Mouse (Mus musculus): ENCODE data around the gene Chst15. TPM values are rescaled to one million over a fixed set of nuclear protein-coding genes. Genes with fewer than 3 reads are reported as not detected.

The Chst15 gene
- polyA plus RNA-seq, 1 experiment from 2014 or later: 21.2 TPM

DNA sequence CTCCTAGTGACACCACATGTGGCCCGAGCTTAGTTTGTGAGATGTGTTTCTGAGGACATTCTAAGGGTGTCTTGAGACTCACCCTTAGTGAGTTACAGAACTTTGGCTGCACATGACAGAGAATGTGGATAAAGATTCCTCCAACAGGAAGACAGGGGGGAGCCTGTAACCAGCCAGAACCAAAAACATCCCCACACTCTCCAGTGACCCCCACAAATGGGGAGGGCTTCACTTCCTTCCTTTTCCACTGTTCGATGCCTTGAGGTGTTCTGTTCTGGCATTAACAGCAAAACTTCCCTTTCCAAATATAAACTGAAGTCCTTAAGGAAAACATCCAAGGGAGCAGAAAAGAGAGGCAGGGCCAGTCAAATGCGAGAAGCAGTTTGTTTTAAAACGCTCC is 79.8 kb downstream of the Chst15 start:
- Histone ChIP-seq H3K4me3 (replicated peaks) (no peak overlapping the region), H3K4me2 (no peak overlapping the region), H3K9ac (replicated peaks) (no peak overlapping the region), H3K36me3 (peaks cover 51% of the 10 kb centered on the region), H3K27ac (no peak overlapping the region), H3K27me3 (no peaks in the 10 kb centered on the region), H3K4me1 (replicated peaks) (peaks cover 3% of the 10 kb centered on the region; the same call in 1 of the 2 replicates), H3K9me3 (no peaks in the 10 kb centered on the region)
- ATAC-seq (ENCODE audit: insufficient number of reproducible peaks, insufficient read depth, low FRiP score, low TSS enrichment, low read depth): no peak
- 80% methylated on average over 4 of the region's 4 CpGs for WGBS

- Histone ChIP-seq H3K36me3 (peaks cover 47% of the 10 kb centered on the region), H3K9me3 (no peaks in the 10 kb centered on the region), H3K9ac (replicated peaks) (no peak overlapping the region), H3K27ac (no peak overlapping the region), H3K4me2 (no peak overlapping the region), H3K27me3 (no peaks in the 10 kb centered on the region), H3K4me3 (replicated peaks) (no peak overlapping the region), H3K4me1 (replicated peaks) (peaks cover 3% of the 10 kb centered on the region; the same call in 1 of the 2 replicates)
- ATAC-seq (ENCODE audit: insufficient number of reproducible peaks, insufficient read depth, low FRiP score, low TSS enrichment, low read depth): no peak
- WGBS: 75% methylated on average over 8 of the region's 8 CpGs
Measured at GRCm38 (mm10) chr7:132236789-132237188, 80.2 kb downstream of the Chst15 start.

DNA sequence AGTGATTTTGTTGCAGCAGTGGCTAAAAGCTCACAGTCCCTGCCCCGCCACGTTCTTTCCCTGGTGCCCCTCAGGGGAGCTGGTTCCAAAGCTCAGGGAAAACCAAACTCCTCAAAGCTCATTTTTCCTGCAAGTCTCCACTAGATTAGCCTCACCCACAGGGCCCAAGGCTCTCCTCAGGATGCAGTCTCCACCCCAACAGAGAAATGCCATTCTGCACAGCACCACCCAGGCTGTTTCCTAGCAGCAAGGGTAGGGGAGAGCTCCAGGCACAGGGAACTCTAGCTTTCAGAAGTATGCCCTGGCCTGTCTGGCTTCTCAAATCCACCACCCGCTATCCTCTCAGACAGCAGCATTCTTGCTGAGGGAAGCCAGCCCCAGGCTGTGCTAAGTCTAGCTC is 82.8 kb downstream of the Chst15 start:
- 0 out of 2 replicates have a peak overlapping the region, but pooled peaks have one; percentile 4 for H3K27ac ChIP-seq
- H3K4me3 ChIP-seq (replicated peaks): no peak overlapping the region
- no peaks in the 10 kb centered on the region for H3K9me3 ChIP-seq
- H3K4me2 ChIP-seq: no peak overlapping the region
- no peak overlapping the region for H3K9ac ChIP-seq (replicated peaks)
- no peaks in the 10 kb centered on the region for H3K27me3 ChIP-seq
- WGBS: 71% methylated on average over 3 of the region's 3 CpGs
- ATAC-seq (ENCODE audit: insufficient number of reproducible peaks, insufficient read depth, low FRiP score, low TSS enrichment, low read depth): no peak
- peaks cover 3% of the 10 kb centered on the region; the same call in 1 of the 2 replicates for H3K4me1 ChIP-seq (replicated peaks)
- peaks cover 26% of the 10 kb centered on the region for H3K36me3 ChIP-seq

DNA sequence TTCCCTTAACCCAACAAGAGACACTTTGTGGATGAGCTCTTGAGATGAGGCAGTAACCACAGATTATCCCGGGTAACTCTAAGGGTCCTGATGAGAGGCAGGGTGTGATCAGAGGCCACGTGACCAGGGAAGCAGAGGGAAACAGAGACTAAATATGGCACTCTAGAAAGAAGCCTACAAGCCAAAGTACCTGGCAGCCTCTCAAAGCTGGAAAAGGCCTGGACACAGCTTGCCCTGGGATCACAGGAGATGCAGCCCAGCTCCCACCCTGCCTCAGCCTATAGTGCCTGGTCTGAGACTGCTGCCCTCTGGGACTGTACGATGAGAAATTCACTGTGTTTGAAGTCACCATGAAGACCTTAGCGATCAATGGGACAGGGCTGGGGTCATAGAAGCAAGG is 83.3 kb downstream of the Chst15 start:
- ATAC-seq (ENCODE audit: insufficient number of reproducible peaks, insufficient read depth, low FRiP score, low TSS enrichment, low read depth): no peak
- Histone ChIP-seq H3K4me1 (replicated peaks) (peaks cover 3% of the 10 kb centered on the region; the same call in 1 of the 2 replicates), H3K4me2 (no peak overlapping the region), H3K9me3 (no peaks in the 10 kb centered on the region), H3K9ac (replicated peaks) (no peak overlapping the region), H3K36me3 (peaks cover 21% of the 10 kb centered on the region), H3K27ac (0 out of 2 replicates have a peak overlapping the region, but pooled peaks have one; percentile 4), H3K4me3 (replicated peaks) (no peak overlapping the region), H3K27me3 (no peaks in the 10 kb centered on the region)
- WGBS: 78% methylated on average over 4 of the region's 4 CpGs

- no peak for ATAC-seq (ENCODE audit: insufficient number of reproducible peaks, insufficient read depth, low FRiP score, low TSS enrichment, low read depth)
- Histone ChIP-seq H3K4me3 (replicated peaks) (no peak overlapping the region), H3K4me2 (no peak overlapping the region), H3K27me3 (no peaks in the 10 kb centered on the region), H3K4me1 (replicated peaks) (peaks cover 3% of the 10 kb centered on the region; the same call in 1 of the 2 replicates), H3K36me3 (peaks cover 15% of the 10 kb centered on the region), H3K9ac (replicated peaks) (no peak overlapping the region), H3K27ac (no peak overlapping the region), H3K9me3 (no peaks in the 10 kb centered on the region)
- 58% methylated on average over 2 of the region's 2 CpGs for WGBS
Measured at GRCm38 (mm10) chr7:132232937-132233336, 84.1 kb downstream of the Chst15 start.

- 88% methylated on average over 3 of the region's 3 CpGs for WGBS
- Histone ChIP-seq H3K27me3 (no peaks in the 10 kb centered on the region), H3K36me3 (peaks cover 9% of the 10 kb centered on the region; the same call in 1 of the 2 replicates), H3K4me2 (no peak overlapping the region), H3K4me1 (replicated peaks) (peaks cover 7% of the 10 kb centered on the region), H3K27ac (no peak overlapping the region), H3K9ac (replicated peaks) (no peak overlapping the region), H3K9me3 (no peaks in the 10 kb centered on the region), H3K4me3 (replicated peaks) (no peak overlapping the region)
- ATAC-seq (ENCODE audit: insufficient number of reproducible peaks, insufficient read depth, low FRiP score, low TSS enrichment, low read depth): no peak
Measured at GRCm38 (mm10) chr7:132231476-132231875, 85.6 kb downstream of the Chst15 start.

DNA sequence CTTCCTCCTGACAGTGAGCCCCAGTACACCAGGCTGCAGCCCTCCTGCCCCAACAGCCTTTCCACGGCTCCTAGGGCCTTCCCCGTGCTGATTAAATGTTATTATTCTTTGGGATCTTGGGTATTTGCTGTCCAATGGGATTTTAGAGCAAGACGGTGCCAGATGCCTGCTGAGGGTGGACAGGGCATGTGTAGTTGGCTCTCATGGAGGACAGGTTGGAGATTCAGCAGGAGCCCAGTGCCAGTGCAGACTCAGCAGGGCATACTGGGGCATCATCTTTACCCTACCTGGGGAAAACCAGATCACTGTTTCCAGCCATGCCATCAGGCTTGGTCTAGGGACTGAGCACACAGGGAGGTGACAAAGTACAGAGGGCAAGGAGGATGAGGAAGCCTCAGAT is 86.1 kb downstream of the Chst15 start:
- Histone ChIP-seq H3K9ac (replicated peaks) (no peak overlapping the region), H3K27ac (no peak overlapping the region), H3K9me3 (no peaks in the 10 kb centered on the region), H3K4me3 (replicated peaks) (no peak overlapping the region), H3K4me1 (replicated peaks) (peaks cover 7% of the 10 kb centered on the region), H3K36me3 (peaks cover 8% of the 10 kb centered on the region; the same call in 1 of the 2 replicates), H3K27me3 (peaks cover 3% of the 10 kb centered on the region; the same call in 1 of the 2 replicates), H3K4me2 (no peak overlapping the region)
- WGBS: 82% methylated on average over 3 of the region's 3 CpGs
- no peak for ATAC-seq (ENCODE audit: insufficient number of reproducible peaks, insufficient read depth, low FRiP score, low TSS enrichment, low read depth)

DNA sequence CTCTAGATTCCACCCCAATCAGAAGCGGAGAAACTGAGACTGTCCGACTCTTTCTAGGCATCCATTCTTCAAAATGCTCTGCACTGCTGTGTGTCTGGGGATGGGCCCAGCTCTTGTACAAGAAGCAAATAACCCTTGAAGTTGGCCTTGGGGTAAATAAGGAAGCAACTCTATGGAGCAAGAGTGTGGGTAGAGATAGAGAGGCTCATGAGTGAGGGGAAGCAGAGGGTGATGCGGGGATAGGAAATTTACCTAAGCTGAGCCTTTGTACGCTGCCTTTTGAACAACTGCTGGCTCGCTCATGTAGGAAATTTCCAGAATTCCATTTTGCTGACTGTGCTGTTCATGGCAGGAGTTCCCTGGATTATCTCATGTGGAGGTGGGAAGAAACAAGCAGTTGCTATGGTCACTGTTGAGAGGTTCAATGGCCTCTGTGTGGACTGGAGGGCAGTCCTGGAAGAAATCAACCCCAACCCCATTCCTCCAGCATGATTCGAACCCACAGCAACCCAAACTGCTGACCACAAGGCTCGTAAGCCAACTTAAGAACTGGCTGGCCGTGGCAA is 89.9 kb downstream of the Chst15 start:
- Histone ChIP-seq H3K27me3 (peaks cover 8% of the 10 kb centered on the region; the same call in 1 of the 2 replicates), H3K27ac (no peak overlapping the region), H3K9me3 (no peaks in the 10 kb centered on the region), H3K4me1 (replicated peaks) (peaks cover 8% of the 10 kb centered on the region), H3K9ac (replicated peaks) (no peak overlapping the region), H3K4me3 (replicated peaks) (no peak overlapping the region), H3K36me3 (no peaks in the 10 kb centered on the region), H3K4me2 (no peak overlapping the region)
- 89% methylated on average over 8 of the region's 8 CpGs for WGBS
- no peak for ATAC-seq (ENCODE audit: insufficient number of reproducible peaks, insufficient read depth, low FRiP score, low TSS enrichment, low read depth)

DNA sequence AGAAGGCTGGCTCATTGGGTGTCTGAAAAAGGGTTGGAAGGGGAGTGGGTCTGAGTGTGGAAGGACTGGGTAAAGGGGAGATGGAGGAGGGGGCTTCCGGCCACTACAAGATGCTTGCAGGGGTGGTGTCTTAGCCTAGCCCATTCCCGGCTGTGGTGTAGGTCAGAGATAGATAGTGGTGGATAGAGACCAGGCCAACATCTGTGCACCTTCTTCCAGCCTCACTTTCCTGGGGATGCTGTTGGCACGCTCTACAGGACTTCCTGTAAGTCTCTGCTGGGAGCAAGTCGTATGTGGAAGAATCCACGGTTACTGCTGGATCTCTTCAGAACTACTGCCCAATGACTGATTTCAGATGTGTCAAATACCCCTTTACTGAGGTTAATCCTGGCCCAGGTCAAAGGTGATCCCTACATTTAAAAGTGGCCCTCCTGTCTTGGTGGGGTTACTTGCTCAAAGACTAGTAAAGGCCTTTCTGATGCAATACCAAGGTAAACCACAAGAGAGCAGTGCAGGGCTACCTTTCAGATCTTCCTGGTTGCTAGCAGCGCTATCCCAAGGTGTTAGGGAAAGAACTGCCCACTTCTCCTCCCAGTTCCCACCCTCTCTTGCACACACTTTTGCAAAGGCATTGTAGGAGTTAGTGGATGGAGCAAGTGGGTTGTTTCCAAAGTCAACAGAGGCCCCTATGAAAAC is 90.5 kb downstream of the Chst15 start:
- no peak for ATAC-seq (ENCODE audit: insufficient number of reproducible peaks, insufficient read depth, low FRiP score, low TSS enrichment, low read depth)

GRCm38 (mm10) chr7:132223452-132224141 is 93.4 kb downstream of the Chst15 start:
- 65% methylated on average over 10 of the region's 10 CpGs for WGBS
- no peak overlapping the region for H3K27ac ChIP-seq

More for the DNA sequence above, 90.5 kb downstream of the Chst15 start:
- no peak overlapping the region for H3K9ac ChIP-seq (replicated peaks)
- H3K4me3 ChIP-seq (replicated peaks): no peak overlapping the region
- no peak overlapping the region for H3K27ac ChIP-seq
- H3K4me2 ChIP-seq: no peak overlapping the region
- H3K27me3 ChIP-seq: peaks cover 8% of the 10 kb centered on the region; the same call in 1 of the 2 replicates
- H3K36me3 ChIP-seq: no peaks in the 10 kb centered on the region
- H3K4me1 ChIP-seq (replicated peaks): peaks cover 8% of the 10 kb centered on the region
- 52% methylated on average over 6 of the region's 6 CpGs for whole genome bisulfite sequencing
- H3K9me3 ChIP-seq: no peaks in the 10 kb centered on the region

GRCm38 (mm10) chr7:132214031-132214430 is 103.0 kb downstream of the Chst15 start:
- Histone ChIP-seq H3K36me3 (no peaks in the 10 kb centered on the region), H3K27ac (no peak overlapping the region), H3K27me3 (peaks cover 12% of the 10 kb centered on the region; the same call in 1 of the 2 replicates), H3K4me1 (replicated peaks) (peaks cover 36% of the 10 kb centered on the region), H3K4me3 (replicated peaks) (no peak overlapping the region), H3K9me3 (no peaks in the 10 kb centered on the region), H3K4me2 (no peak overlapping the region), H3K9ac (replicated peaks) (no peak overlapping the region)
- ATAC-seq (ENCODE audit: insufficient number of reproducible peaks, insufficient read depth, low FRiP score, low TSS enrichment, low read depth): no peak
- 70% methylated on average over 10 of the region's 10 CpGs for WGBS

More at GRCm38 (mm10) chr7:132223452-132224141, 93.4 kb downstream of the Chst15 start:
- Histone ChIP-seq H3K9ac (replicated peaks) (no peak overlapping the region), H3K4me1 (replicated peaks) (peaks cover 8% of the 10 kb centered on the region), H3K36me3 (no peaks in the 10 kb centered on the region), H3K4me3 (replicated peaks) (no peak overlapping the region), H3K9me3 (no peaks in the 10 kb centered on the region), H3K27me3 (peaks cover 8% of the 10 kb centered on the region; the same call in 1 of the 2 replicates), H3K4me2 (no peak overlapping the region)
- ATAC-seq (ENCODE audit: insufficient number of reproducible peaks, insufficient read depth, low FRiP score, low TSS enrichment, low read depth): no peak
